Mouse (Mus musculus) olfactory bulb, adult 2 months (tissue): ENCODE measurements around the gene Ctrb1.

Source experiments
- CTCF ChIP-seq: fragments of 200-500 bp; IDR thresholded peaks from 2 replicates; pipeline ENCODE4 v1.5.1; 2012; ENCODE audit warnings: low read depth, mild to moderate bottlenecking, low read length, moderate library complexity; ENCODE audit not compliant: insufficient read depth
- POLR2A ChIP-seq: fragments of 200-500 bp; IDR thresholded peaks from 2 replicates; pipeline ENCODE4 v1.6.1; 2012; ENCODE audit warnings: mild to moderate bottlenecking, low read depth, low read length, moderate library complexity; ENCODE audit not compliant: insufficient read depth

DNA sequence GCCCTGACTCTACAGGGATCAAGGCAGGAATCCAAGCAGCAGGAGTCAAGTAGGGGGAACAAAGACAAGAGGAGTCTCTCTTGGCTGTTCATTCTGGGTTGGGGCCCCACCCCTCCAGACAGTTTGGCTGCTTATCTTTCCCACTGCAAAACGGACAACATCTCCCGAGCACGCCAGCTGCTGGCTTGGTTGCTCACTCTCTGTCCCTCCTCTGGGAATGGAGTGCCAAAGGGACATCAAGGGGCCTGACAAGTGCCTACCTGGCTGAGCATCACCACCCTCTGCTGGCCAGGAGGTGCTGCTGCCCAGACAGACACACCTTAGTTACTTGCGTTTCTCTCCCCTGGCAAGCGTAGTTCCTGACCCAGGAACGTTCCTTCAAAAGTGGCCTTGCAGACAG, 27.1 kb upstream of the Ctrb1 start:
- no peak for TF ChIP-seq CTCF
- TF ChIP-seq POLR2A = no peak
